Mouse (Mus musculus) kidney, adult 8-10 months (tissue): ENCODE data around the gene Morn5.

Source experiments
- DNase-seq, 2 experiments: peaks; one replicate each; pipeline ENCODE4 v3.0.0; 2022

The Morn5 gene

GRCm38 (mm10) chr2:36071660-36072305, 22.5 kb downstream of the Morn5 start:
- no peak for DNase-seq

- DNase-seq: no peak
These were observed 24.5 kb downstream of the Morn5 start for GRCm38 (mm10) chr2:36073781-36074180.

- DNase-seq: no peak
These were observed 26.0 kb downstream of the Morn5 start for GRCm38 (mm10) chr2:36075210-36075609.

- no peak for DNase-seq
These were observed 28.0 kb downstream of the Morn5 start for GRCm38 (mm10) chr2:36077160-36077761.

- DNase-seq: peak in 1 of 2 experiments; percentile 38
These were observed 32.2 kb downstream of the Morn5 start for GRCm38 (mm10) chr2:36081446-36081845.

- DNase-seq: no peak
These were observed 33.7 kb downstream of the Morn5 start for GRCm38 (mm10) chr2:36082802-36083580.

- no peak for DNase-seq
These were observed 35.8 kb downstream of the Morn5 start for GRCm38 (mm10) chr2:36085041-36085440.

GRCm38 (mm10) chr2:36089190-36089589, 39.9 kb downstream of the Morn5 start:
- no peak for DNase-seq

- DNase-seq: peak; percentile 46 to 53
These were observed 41.8 kb downstream of the Morn5 start for GRCm38 (mm10) chr2:36090853-36091741.

GRCm38 (mm10) chr2:36092748-36093147, 43.5 kb downstream of the Morn5 start:
- peak; percentile 33 to 58 for DNase-seq

- DNase-seq: no peak
These were observed 44.0 kb downstream of the Morn5 start for GRCm38 (mm10) chr2:36093301-36093700.

GRCm38 (mm10) chr2:36093914-36094475, 44.7 kb downstream of the Morn5 start:
- DNase-seq: no peak

- no peak for DNase-seq
These were observed 48.0 kb downstream of the Morn5 start for GRCm38 (mm10) chr2:36097129-36097815.

GRCm38 (mm10) chr2:36098021-36098420, 48.8 kb downstream of the Morn5 start:
- no peak for DNase-seq

- DNase-seq: no peak
These were observed 50.5 kb downstream of the Morn5 start for GRCm38 (mm10) chr2:36099739-36100138.

- DNase-seq: no peak
These were observed 52.8 kb downstream of the Morn5 start for GRCm38 (mm10) chr2:36101866-36102558.

GRCm38 (mm10) chr2:36102559-36102946, 53.3 kb downstream of the Morn5 start:
- no peak for DNase-seq

- no peak for DNase-seq
These were observed 53.9 kb downstream of the Morn5 start for GRCm38 (mm10) chr2:36103069-36103554.

- DNase-seq: no peak
These were observed 54.5 kb downstream of the Morn5 start for GRCm38 (mm10) chr2:36103555-36104367.

GRCm38 (mm10) chr2:36104436-36104955, 55.2 kb downstream of the Morn5 start:
- no peak for DNase-seq
